Mouse (Mus musculus): ENCODE measurements around the gene Syt14.

GRCm38 (mm10) chr1:193001587-193001986 lies 34.0 kb downstream of the Syt14 start:
- TF ChIP-seq CTCF (conservative IDR thresholded peaks at IDR 0.05; ENCODE audit: insufficient read depth, insufficient read length, low read depth, low read length) (no peak), POLR2A (IDR thresholded peaks at IDR 0.05; ENCODE audit: low read depth, low read length) (no peak)
